Mouse (Mus musculus): ENCODE results near the gene Il1rl1.

GRCm38 (mm10) chr1:40430143-40430834 lies 919 bp downstream of the Il1rl1 start:
- TF ChIP-seq POLR2A (IDR thresholded peaks at IDR 0.05; ENCODE audit: control insufficient read depth in 1 of 2, insufficient read depth in 1 of 2, low read depth in 1 of 2, low read length in 2 of 2, poor library complexity in 1 of 2): no peak
- TF ChIP-seq EP300 (IDR thresholded peaks at IDR 0.05; ENCODE audit: low read depth in 1 of 2, low read length in 2 of 2): peak; percentile 37 to 45; a peak in 2 of 4 replicates
- TF ChIP-seq CTCF (IDR thresholded peaks at IDR 0.05 in 2 of 3, conservative IDR thresholded peaks at IDR 0.05 in 1 of 3; ENCODE audit: control insufficient read depth in 1 of 3, insufficient read depth in 1 of 3, low read depth in 2 of 3, low read length in 3 of 3, poor library complexity in 1 of 3, severe bottlenecking in 1 of 3): no peak
- no peak for TF ChIP-seq GATA1 (IDR thresholded peaks at IDR 0.05; ENCODE audit: low read depth, low read length)
- no peak for TF ChIP-seq MYC (IDR thresholded peaks at IDR 0.05; ENCODE audit: low read depth, low read length)
- TF ChIP-seq MAX (IDR thresholded peaks at IDR 0.05; ENCODE audit: low read length): peak; percentile 55
- no peak for TF ChIP-seq ZC3H11A (IDR thresholded peaks at IDR 0.05; ENCODE audit: low read depth, low read length)
- TF ChIP-seq NRF1 (IDR thresholded peaks at IDR 0.05; ENCODE audit: insufficient read depth, low read depth, low read length, poor library complexity, severe bottlenecking): no peak
- no peak for TF ChIP-seq POLR2AphosphoS2 (IDR thresholded peaks at IDR 0.05; ENCODE audit: low read length)
- no peak for TF ChIP-seq MAFK (IDR thresholded peaks at IDR 0.05; ENCODE audit: borderline replicate concordance, low read depth, low read length)
- no peak for TF ChIP-seq GABPA (IDR thresholded peaks at IDR 0.05; ENCODE audit: low read depth, low read length)

All from MEL (cell line).